Mouse (Mus musculus) MEL (cell line): ENCODE results near the gene Tada2a. TPM values are rescaled to one million over a fixed set of nuclear protein-coding genes. Genes with fewer than 3 reads are reported as not detected.

ENCODE experiments used
- DNase-seq: peaks from one replicate; pipeline ENCODE4 v3.0.0; 2011; ENCODE audit warnings: low read depth, low spot score
- H3K27ac ChIP-seq: 2 replicates; pipeline ENCODE4 v1.5.1; 2012; ENCODE audit warnings: low read depth, mild to moderate bottlenecking, control low read depth, low read length, moderate library complexity; ENCODE audit not compliant: control insufficient read depth
- H3K27me3 ChIP-seq, 2 experiments: fragments of 150-350 bp in 1 of 2; sonication (generic) in 1 of 2; 2 replicates each; pipeline ENCODE4 v1.6.1; 2012; ENCODE audit warnings: low read length in 2 of 2, mild to moderate bottlenecking in 2 of 2, improper control_type of control experiment in 1 of 2, moderate library complexity in 1 of 2; ENCODE audit not compliant: insufficient read depth in 2 of 2, control insufficient read depth in 1 of 2
- H3K36me3 ChIP-seq, 2 experiments: 2 replicates each; pipeline ENCODE4 v1.6.1; 2012 to 2014; ENCODE audit warnings: low read length in 2 of 2, improper control_type of control experiment in 1 of 2, inconsistent platforms in 1 of 2, mild to moderate bottlenecking in 1 of 2; ENCODE audit not compliant: insufficient read depth in 2 of 2, control insufficient read depth in 1 of 2
- H3K4me1 ChIP-seq, 2 experiments: fragments of 150-350 bp in 1 of 2; sonication (generic) in 1 of 2; 2 replicates each; pipeline ENCODE4 v1.6.1; 2012; ENCODE audit warnings: low read length in 2 of 2, improper control_type of control experiment in 1 of 2, mild to moderate bottlenecking in 1 of 2; ENCODE audit not compliant: insufficient read depth in 2 of 2, control insufficient read depth in 1 of 2
- H3K4me3 ChIP-seq, 2 experiments: fragments of 150-350 bp in 1 of 2; sonication (generic) in 1 of 2; 2 replicates each; pipeline ENCODE4 v1.5.1; 2012; ENCODE audit warnings: low read depth in 2 of 2, low read length in 2 of 2, mild to moderate bottlenecking in 2 of 2, moderate library complexity in 2 of 2, control low read depth in 1 of 2, improper control_type of control experiment in 1 of 2; ENCODE audit not compliant: control insufficient read depth in 1 of 2, insufficient read depth in 1 of 2
- H3K79me2 ChIP-seq: 2 replicates; pipeline ENCODE4 v1.6.1; 2012; ENCODE audit warnings: mild to moderate bottlenecking, low read length, moderate library complexity; ENCODE audit not compliant: control insufficient read depth, poor library complexity, insufficient read depth
- H3K9ac ChIP-seq: 2 replicates; pipeline ENCODE4 v1.6.1; 2012; ENCODE audit warnings: low read depth, mild to moderate bottlenecking, control low read depth, low read length, moderate library complexity; ENCODE audit not compliant: control insufficient read depth, poor library complexity, severe bottlenecking
- H3K9me3 ChIP-seq: fragments of 150-350 bp; sonication (generic); replicated peaks from 2 replicates; pipeline ENCODE4 v1.6.1; 2012; ENCODE audit warnings: mild to moderate bottlenecking, low read length, improper control_type of control experiment, moderate library complexity; ENCODE audit not compliant: insufficient read depth
- CHD1 ChIP-seq: IDR thresholded peaks from 2 replicates; pipeline ENCODE4 v1.6.1; 2012; ENCODE audit warnings: low read depth, mild to moderate bottlenecking, inconsistent platforms, low read length, improper control_type of control experiment
- CTCF ChIP-seq, 3 experiments: IDR thresholded peaks in 2 of 3; conservative IDR thresholded peaks in 1 of 3; 2 replicates each; pipeline ENCODE4 v1.5.1; 2011 to 2012; ENCODE audit warnings: low read length in 3 of 3, low read depth in 2 of 3, mild to moderate bottlenecking in 2 of 3, improper control_type of control experiment in 1 of 3, inconsistent platforms in 1 of 3, mixed read lengths in 1 of 3, moderate library complexity in 1 of 3; ENCODE audit not compliant: control insufficient read depth in 1 of 3, insufficient read depth in 1 of 3, poor library complexity in 1 of 3, severe bottlenecking in 1 of 3
- E2F4 ChIP-seq: IDR thresholded peaks from 2 replicates; pipeline ENCODE4 v1.6.1; 2011; ENCODE audit warnings: low read depth, low read length, improper control_type of control experiment, borderline replicate concordance
- ELF1 ChIP-seq: IDR thresholded peaks from 2 replicates; pipeline ENCODE4 v1.6.1; 2014; ENCODE audit warnings: low read depth, mild to moderate bottlenecking, inconsistent platforms, low read length, improper control_type of control experiment, moderate library complexity
- EP300 ChIP-seq, 2 experiments: IDR thresholded peaks; 2 replicates each; pipeline ENCODE4 v1.6.1; 2011; ENCODE audit warnings: improper control_type of control experiment in 2 of 2, low read length in 2 of 2, low read depth in 1 of 2, mild to moderate bottlenecking in 1 of 2
- ETS1 ChIP-seq: IDR thresholded peaks from 2 replicates; pipeline ENCODE4 v1.6.1; 2012; ENCODE audit warnings: low read depth, mild to moderate bottlenecking, inconsistent platforms, low read length, improper control_type of control experiment, moderate library complexity
- GABPA ChIP-seq: IDR thresholded peaks from 2 replicates; pipeline ENCODE4 v1.6.1; 2012; ENCODE audit warnings: low read depth, mild to moderate bottlenecking, inconsistent platforms, low read length, improper control_type of control experiment, moderate library complexity
- GATA1 ChIP-seq: IDR thresholded peaks from 2 replicates; pipeline ENCODE4 v1.6.1; 2011; ENCODE audit warnings: low read depth, low read length, improper control_type of control experiment
- JUND ChIP-seq: IDR thresholded peaks from 2 replicates; pipeline ENCODE4 v1.6.1; 2011; ENCODE audit warnings: low read depth, mild to moderate bottlenecking, improper control_type of control experiment, low read length
- MAZ ChIP-seq: IDR thresholded peaks from 2 replicates; pipeline ENCODE4 v1.6.1; 2012; ENCODE audit warnings: low read depth, mild to moderate bottlenecking, inconsistent platforms, low read length, improper control_type of control experiment
- MXI1 ChIP-seq: IDR thresholded peaks from 2 replicates; pipeline ENCODE4 v1.6.1; 2011; ENCODE audit warnings: mild to moderate bottlenecking, low read depth, low read length, improper control_type of control experiment
- MYC ChIP-seq: IDR thresholded peaks from 2 replicates; pipeline ENCODE4 v1.6.1; 2011; ENCODE audit warnings: low read depth, mild to moderate bottlenecking, low read length, improper control_type of control experiment, moderate library complexity
- NELFE ChIP-seq: IDR thresholded peaks from 2 replicates; pipeline ENCODE4 v1.6.1; 2011; ENCODE audit warnings: low read depth, low read length, improper control_type of control experiment
- POLR2A ChIP-seq, 2 experiments: IDR thresholded peaks; 2 replicates each; pipeline ENCODE4 v1.6.1; 2011 to 2012; ENCODE audit warnings: low read length in 2 of 2, mild to moderate bottlenecking in 2 of 2, control low read depth in 1 of 2, improper control_type of control experiment in 1 of 2, low read depth in 1 of 2, moderate library complexity in 1 of 2; ENCODE audit not compliant: control insufficient read depth in 1 of 2, insufficient read depth in 1 of 2, poor library complexity in 1 of 2
- RCOR1 ChIP-seq: IDR thresholded peaks from 2 replicates; pipeline ENCODE4 v1.6.1; 2012; ENCODE audit warnings: low read depth, mild to moderate bottlenecking, inconsistent platforms, low read length, improper control_type of control experiment
- SIN3A ChIP-seq: IDR thresholded peaks from 2 replicates; pipeline ENCODE4 v1.6.1; 2012; ENCODE audit warnings: low read length, improper control_type of control experiment, inconsistent platforms
- TAL1 ChIP-seq: IDR thresholded peaks from 2 replicates; pipeline ENCODE4 v1.6.1; 2012; ENCODE audit warnings: mild to moderate bottlenecking, inconsistent platforms, low read length, moderate library complexity, mixed read lengths
- TCF12 ChIP-seq: IDR thresholded peaks from 2 replicates; pipeline ENCODE4 v1.6.1; 2014; ENCODE audit warnings: low read depth, mild to moderate bottlenecking, inconsistent platforms, low read length, improper control_type of control experiment, moderate library complexity
- UBTF ChIP-seq: IDR thresholded peaks from 2 replicates; pipeline ENCODE4 v1.6.1; 2012; ENCODE audit warnings: low read depth, mild to moderate bottlenecking, inconsistent platforms, low read length, improper control_type of control experiment, moderate library complexity, borderline replicate concordance; ENCODE audit not compliant: insufficient read depth
- ZC3H11A ChIP-seq: IDR thresholded peaks from 2 replicates; pipeline ENCODE4 v1.6.1; 2012; ENCODE audit warnings: low read depth, mild to moderate bottlenecking, inconsistent platforms, low read length, improper control_type of control experiment
- ZNF384 ChIP-seq: IDR thresholded peaks from 2 replicates; pipeline ENCODE4 v1.6.1; 2012; ENCODE audit warnings: low read depth, mild to moderate bottlenecking, inconsistent platforms, low read length, improper control_type of control experiment
- polyA plus RNA-seq, 2 experiments: library from polyadenylated mRNA; stranded (reverse) in 1 of 2; unstranded in 1 of 2; fragments of >175 nt in 1 of 2; fragments of >200 nt in 1 of 2; gene quantifications; 2 replicates each; pipeline versions ENCODE4 v1.2.1 to v1.2.4; 2012; ENCODE audit warnings: low replicate concordance in 2 of 2, low read depth in 1 of 2; ENCODE audit not compliant: insufficient read length in 2 of 2, insufficient read depth in 1 of 2, missing spikeins in 1 of 2
- total RNA-seq: library from RNA; depleted of rRNA; stranded (reverse); fragments of 300-350 nt; gene quantifications from 2 replicates; pipeline ENCODE4 v1.2.3, GENCODE M21; 2012

Gene Tada2a
- total and polyA plus RNA-seq, 3 experiments, result 35.9 to 37.8 TPM; not detected in 1

- H3K27ac ChIP-seq, result no peak overlapping the region
These were observed 56.3 kb downstream of the Tada2a start for GRCm38 (mm10) chr11:84072904-84073651.

GRCm38 (mm10) chr11:84069034-84069370, 60.4 kb downstream of the Tada2a start, which contains the start of gene Dusp14:
TSS of gene Dusp14 (minus strand) at chr11:84069261.
- H3K79me2 ChIP-seq, result peaks cover 1% of the 10 kb centered on the region; the same call in 1 of the 2 replicates
- no peak within 1 kb of the TSS for H3K27ac ChIP-seq
- peak within 1 kb of the TSS; percentile 74 to 90 for H3K4me3 ChIP-seq
- H3K9me3 ChIP-seq, result no peaks in the 10 kb centered on the region
- H3K4me1 ChIP-seq, result peaks cover 2 to 17% of the 10 kb centered on the region in 2 experiments; a peak in 3 of 4 replicates
- peaks cover 0 to 9% of the 10 kb centered on the region in 2 experiments; a peak in 2 of 4 replicates for H3K36me3 ChIP-seq
- DNase-seq, result peak; percentile 81
- H3K9ac ChIP-seq, result peak within 1 kb of the TSS; percentile 87
- TF ChIP-seq ZC3H11A (no peak), EP300 (IDR thresholded peaks at IDR 0.05; ENCODE audit: low read depth in 1 of 2, low read length in 2 of 2) (peak in 1 of 2 experiments; percentile 16; a peak in 1 of 4 replicates)
- H3K27me3 ChIP-seq, result no peaks in the 10 kb centered on the region

More at GRCm38 (mm10) chr11:84072904-84073651, 56.3 kb downstream of the Tada2a start:
- Histone ChIP-seq H3K27me3 (no peaks in the 10 kb centered on the region), H3K79me2 (peaks cover under 1% of the 10 kb centered on the region; the same call in 1 of the 2 replicates), H3K9ac (no peak overlapping the region), H3K9me3 (no peaks in the 10 kb centered on the region), H3K4me3 (no peak overlapping the region), H3K36me3 (peaks cover 0 to 5% of the 10 kb centered on the region in 2 experiments; a peak in 1 of 4 replicates), H3K4me1 (peaks cover 2 to 12% of the 10 kb centered on the region in 2 experiments; a peak in 3 of 4 replicates)
- DNase-seq, result no peak
- TF ChIP-seq RCOR1 (no peak), MYC (no peak), TCF12 (no peak)

GRCm38 (mm10) chr11:84068191-84069033, 61.0 kb downstream of the Tada2a start:
- DNase-seq, result peak; percentile 82
- no peak overlapping the region for H3K27ac ChIP-seq
- H3K36me3 ChIP-seq, result peaks cover 0 to 9% of the 10 kb centered on the region in 2 experiments; a peak in 2 of 4 replicates
- H3K9me3 ChIP-seq, result no peaks in the 10 kb centered on the region
- H3K27me3 ChIP-seq, result no peaks in the 10 kb centered on the region
- H3K4me1 ChIP-seq, result peaks cover 2 to 17% of the 10 kb centered on the region in 2 experiments; a peak in 3 of 4 replicates
- peak overlapping the region; percentile 87 for H3K9ac ChIP-seq
- H3K79me2 ChIP-seq, result peaks cover 1% of the 10 kb centered on the region; the same call in 1 of the 2 replicates
- peak overlapping the region; percentile 74 to 90 for H3K4me3 ChIP-seq
- TF ChIP-seq MXI1 (peak; percentile 67; the same call in 1 of the 2 replicates), ETS1 (no peak), NELFE (peak; percentile 82), JUND (no peak), UBTF (peak; percentile 69; the same call in 1 of the 2 replicates), POLR2A (IDR thresholded peaks at IDR 0.05; ENCODE audit: control insufficient read depth in 1 of 2, insufficient read depth in 1 of 2, low read depth in 1 of 2, low read length in 2 of 2, poor library complexity in 1 of 2) (peak; percentile 82 to 93), MAZ (peak; percentile 37; the same call in 1 of the 2 replicates), SIN3A (peak; percentile 61), RCOR1 (0 out of 2 replicates have a peak, but pooled peaks have one; percentile 4), ELF1 (no peak), GABPA (no peak), E2F4 (peak; percentile 24; the same call in 1 of the 2 replicates), TCF12 (peak; percentile 49), TAL1 (no peak), CTCF (IDR thresholded peaks at IDR 0.05 in 2 of 3, conservative IDR thresholded peaks at IDR 0.05 in 1 of 3; ENCODE audit: control insufficient read depth in 1 of 3, insufficient read depth in 1 of 3, low read depth in 2 of 3, low read length in 3 of 3, poor library complexity in 1 of 3, severe bottlenecking in 1 of 3) (0 out of 6 replicates have a peak, but pooled peaks of 1 of the 3 experiments have one; percentile 9), GATA1 (no peak), ZNF384 (0 out of 2 replicates have a peak, but pooled peaks have one; percentile 4), CHD1 (no peak; the same call in 1 of the 2 replicates)
